14 mouse cellular contexts compared by ENCODE assay signal in the genomic region with DNA sequence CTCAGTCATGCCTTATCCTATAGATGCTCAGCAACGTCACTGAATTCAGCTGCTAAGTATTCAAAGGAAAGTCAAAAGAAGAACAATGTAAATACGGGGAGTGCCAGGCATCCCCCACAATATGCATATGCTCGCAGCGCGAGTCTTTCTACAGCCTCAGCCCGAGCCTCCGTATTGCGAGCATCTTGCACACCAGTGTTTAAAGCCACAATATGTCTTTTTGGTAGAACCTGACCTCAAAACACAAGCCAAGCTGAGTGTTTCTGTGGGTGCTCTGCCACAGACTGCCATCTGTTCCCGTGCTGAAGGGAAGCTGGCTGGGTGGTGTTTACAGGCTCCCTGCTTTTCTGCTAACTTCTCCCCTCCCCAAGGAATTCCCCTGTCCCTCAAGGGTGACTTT. TPM values are rescaled to one million over a fixed set of nuclear protein-coding genes. Genes with fewer than 3 reads are reported as not detected.
DNase-seq lines count a peak whose midpoint lies in the region; ATAC-seq and TF ChIP-seq lines count a peak whose summit lies in the region.
"Had no signal": no experiment of that assay in that cellular context is flagged by ENCODE, and none has a peak within 500 bp of the region (broad histone marks: within the 10 kb centered on the region; RNA-seq: fewer than 3 reads in every experiment).

No protein-coding gene starts in this region.

- DNase-seq in forebrain, embryonic 14.5 days (ENCODE audit: low spot score) = peak; percentile 9
- DNase-seq in cerebellum, adult 8-10 months = peak; percentile 41
- peak; percentile 28 to 49 for DNase-seq in layer of hippocampus, postnatal 14 days (ENCODE audit: low spot score in 2 of 2)
- peak; percentile 54 for DNase-seq in right cerebral cortex, postnatal 25 days
- no peak for DNase-seq in gastrocnemius, adult 2 months
- no peak for DNase-seq in urinary bladder, postnatal 25 days (ENCODE audit: low spot score)
- no peak for DNase-seq in T-cell, adult 2 months (ENCODE audit: low spot score)
- DNase-seq: liver, postnatal 0 days had no signal

- H3K36me3 ChIP-seq in forebrain, embryonic 14.5 days (ENCODE audit: control insufficient read depth, insufficient read depth, low read length) = no peaks in the 10 kb centered on the region
- no peaks in the 10 kb centered on the region for H3K36me3 ChIP-seq in forebrain, embryonic 12.5 days (replicated peaks)
- H3K36me3 ChIP-seq: limb, embryonic 10.5 days had no signal

- TF ChIP-seq CTCF in gastrocnemius, adult 2 months (IDR thresholded peaks at IDR 0.05) = no peak

- WGBS in forebrain, embryonic 14.5 days = 59% methylated on average over 9 of the region's 9 CpGs
- WGBS in forebrain, embryonic 12.5 days = 66% methylated on average over 9 of the region's 9 CpGs

- H3K9me3 ChIP-seq in forebrain, embryonic 14.5 days (replicated peaks; ENCODE audit: control insufficient read depth, low read length) = no peaks in the 10 kb centered on the region
- no peaks in the 10 kb centered on the region for H3K9me3 ChIP-seq in forebrain, embryonic 12.5 days
- H3K9me3 ChIP-seq: limb, embryonic 10.5 days had no signal

- no peak overlapping the region for H3K4me3 ChIP-seq in forebrain, embryonic 14.5 days (ENCODE audit: low read depth, low read length)
- H3K4me3 ChIP-seq in forebrain, embryonic 12.5 days (replicated peaks) = no peak overlapping the region
- no peak overlapping the region for H3K4me3 ChIP-seq in gastrocnemius, adult 2 months
- H3K4me3 ChIP-seq: limb, embryonic 10.5 days had no signal

- peak; percentile 20; the same call in 1 of the 2 replicates for ATAC-seq in forebrain, embryonic 14.5 days
- no peak for ATAC-seq in forebrain, embryonic 12.5 days (ENCODE audit: low FRiP score)
- ATAC-seq: intestine, postnatal 0 days; liver, postnatal 0 days had no signal

- H3K27me3 ChIP-seq in forebrain, embryonic 14.5 days (replicated peaks; ENCODE audit: control insufficient read depth, insufficient read depth, low read length) = no peaks in the 10 kb centered on the region
- H3K27me3 ChIP-seq in forebrain, embryonic 12.5 days = no peaks in the 10 kb centered on the region

- H3K9ac ChIP-seq in forebrain, embryonic 14.5 days (ENCODE audit: low read length) = no peak overlapping the region
- H3K9ac ChIP-seq in forebrain, embryonic 12.5 days = no peak overlapping the region
- H3K9ac ChIP-seq: liver, postnatal 0 days had no signal

- no peaks in the 10 kb centered on the region for H3K4me1 ChIP-seq in forebrain, embryonic 14.5 days (ENCODE audit: control insufficient read depth, insufficient read depth, low read length)
- no peaks in the 10 kb centered on the region for H3K4me1 ChIP-seq in forebrain, embryonic 12.5 days
- H3K4me1 ChIP-seq: limb, embryonic 10.5 days had no signal

- H3K27ac ChIP-seq in forebrain, embryonic 14.5 days (ENCODE audit: low read depth, low read length) = no peak overlapping the region
- no peak overlapping the region for H3K27ac ChIP-seq in forebrain, embryonic 12.5 days
- no peak overlapping the region for H3K27ac ChIP-seq in gastrocnemius, adult 2 months
- H3K27ac ChIP-seq: limb, embryonic 10.5 days had no signal

- intact Hi-C loops in gastrocnemius, adult 2 months (cut with DNase I) = loop anchor here (10.0 kb wide), 1 partner anchor 137 kb away; no protein-coding TSS in a partner anchor

- no peak overlapping the region for H3K4me2 ChIP-seq in forebrain, embryonic 14.5 days (ENCODE audit: low read length)
- no peak overlapping the region for H3K4me2 ChIP-seq in forebrain, embryonic 12.5 days

RNA-seq across cellular contexts. Expression of gene Wasf3, which starts 46.7 kb away (rescaled TPM):
- 5.3 and 6.1 TPM in 2 replicates for polyA plus RNA-seq in forebrain, embryonic 14.5 days (2014; fragmentation: Nextera tagmentation; extraction: Ambion mirVana)
- 7.2 and 8.4 TPM in 2 replicates for polyA plus RNA-seq in forebrain, embryonic 12.5 days (2016; fragmentation: Nextera tagmentation; extraction: Ambion mirVana)
- 10 to 100 TPM; 92.7 to 98.3 TPM for total RNA-seq in layer of hippocampus, postnatal 14 days (2021)
- under 1 TPM; 0.64 to 0.92 TPM for total RNA-seq in gastrocnemius, adult 2 months (2021)
- total RNA-seq: granulocyte monocyte progenitor cell, adult 5-6 weeks; megakaryocyte-erythroid progenitor cell, adult 5-6 weeks; MEL had no signal
- polyA plus RNA-seq: liver, postnatal 0 days had no signal

Comparison
In these comparisons a context has a peak if more than half of its experiments do, and no peak if none do; other contexts are left out.
1. DNase-seq: peak in forebrain, embryonic 14.5 days (single experiment), cerebellum, adult 8-10 months (single experiment), layer of hippocampus, postnatal 14 days (2 of 2) and right cerebral cortex, postnatal 25 days (single experiment); none in gastrocnemius, adult 2 months (single experiment), urinary bladder, postnatal 25 days (single experiment) and T-cell, adult 2 months (single experiment).
2. RNA of gene Wasf3, which starts 46.7 kb away (total RNA-seq): 92.7 to 98.3 TPM in layer of hippocampus, postnatal 14 days; 0.64 to 0.92 TPM in gastrocnemius, adult 2 months; every median in the first group is over 10 times any median in the second.